Mouse (Mus musculus) CH12.LX (cell line): ENCODE results near the gene Selplg.

Source experiments
- CHD2 ChIP-seq: IDR thresholded peaks from 2 replicates; pipeline ENCODE4 v1.6.1; 2011; ENCODE audit warnings: low read length, improper control_type of control experiment
- CTCF ChIP-seq, 2 experiments: IDR thresholded peaks in 1 of 2; conservative IDR thresholded peaks in 1 of 2; 2 replicates each; pipeline ENCODE4 v1.5.1; 2011 to 2012; ENCODE audit warnings: low read depth in 2 of 2, low read length in 2 of 2, improper control_type of control experiment in 1 of 2, inconsistent platforms in 1 of 2, mild to moderate bottlenecking in 1 of 2, moderate library complexity in 1 of 2
- E2F4 ChIP-seq: IDR thresholded peaks from 2 replicates; pipeline ENCODE4 v1.6.1; 2011; ENCODE audit warnings: low read depth, low read length, improper control_type of control experiment; ENCODE audit not compliant: insufficient replicate concordance
- MXI1 ChIP-seq: IDR thresholded peaks from 2 replicates; pipeline ENCODE4 v1.6.1; 2011; ENCODE audit warnings: mild to moderate bottlenecking, low read depth, low read length, improper control_type of control experiment
- POLR2A ChIP-seq: IDR thresholded peaks from 2 replicates; pipeline ENCODE4 v1.6.1; 2011; ENCODE audit warnings: low read depth, mild to moderate bottlenecking, improper control_type of control experiment, low read length
- RAD21 ChIP-seq: IDR thresholded peaks from 2 replicates; pipeline ENCODE4 v1.6.1; 2011; ENCODE audit warnings: low read depth, mild to moderate bottlenecking, low read length, improper control_type of control experiment, moderate library complexity
- RCOR1 ChIP-seq: conservative IDR thresholded peaks from 2 replicates; pipeline ENCODE4 v1.6.1; 2012; ENCODE audit warnings: low read depth, mild to moderate bottlenecking, inconsistent platforms, low read length, improper control_type of control experiment
- USF2 ChIP-seq: conservative IDR thresholded peaks from 2 replicates; pipeline ENCODE4 v1.6.1; 2011; ENCODE audit warnings: low read depth, low read length, improper control_type of control experiment
- ZC3H11A ChIP-seq: IDR thresholded peaks from 2 replicates; pipeline ENCODE4 v1.6.1; 2012; ENCODE audit warnings: low read depth, mild to moderate bottlenecking, inconsistent platforms, low read length, improper control_type of control experiment

DNA sequence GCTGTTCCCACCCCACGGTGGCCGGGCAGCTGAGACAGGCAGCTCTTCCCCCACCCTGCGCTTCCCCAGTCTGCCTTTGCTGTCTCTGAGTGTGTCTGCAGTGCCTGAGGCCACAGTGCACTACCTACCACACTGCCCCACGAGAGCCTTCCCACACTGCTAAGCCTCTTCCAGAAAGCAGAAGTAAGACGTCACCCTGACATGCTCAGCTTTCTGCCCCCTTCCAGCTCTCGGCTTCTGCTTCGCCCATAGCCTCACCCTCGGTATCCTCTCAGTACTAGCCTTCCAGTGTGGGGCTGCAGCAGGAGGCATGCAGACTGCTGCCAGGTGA lies 55.6 kb downstream of the Selplg start:
- TF ChIP-seq ZC3H11A (no peak), CTCF (conservative IDR thresholded peaks at IDR 0.05 in 1 of 2, IDR thresholded peaks at IDR 0.05 in 1 of 2; ENCODE audit: low read depth in 2 of 2, low read length in 2 of 2) (no peak), CHD2 (no peak), MXI1 (no peak), E2F4 (no peak), RCOR1 (0 out of 2 replicates have a peak, but pooled peaks have one; percentile 13), RAD21 (no peak; the same call in 1 of the 2 replicates), USF2 (no peak), POLR2A (no peak)
